Mouse (Mus musculus) liver, adult 2 months (tissue): ENCODE data around the gene Acsm3.

Experiments used
- CTCF ChIP-seq: fragments of 200-500 bp; IDR thresholded peaks from 2 replicates; pipeline ENCODE4 v1.5.1; 2011; ENCODE audit warnings: low read depth, low read length, control low read depth
- POLR2A ChIP-seq: fragments of 200-500 bp; IDR thresholded peaks from 2 replicates; pipeline ENCODE4 v1.6.1; 2011; ENCODE audit warnings: low read length, control low read depth; ENCODE audit not compliant: insufficient read depth; ENCODE audit errors: extremely low read depth

- TF ChIP-seq POLR2A (no peak), CTCF (no peak)
Measured at GRCm38 (mm10) chr7:119835371-119835770, 74.6 kb downstream of the Acsm3 start.
